Mouse (Mus musculus) liver, embryonic 14 days (tissue): ENCODE data around the gene Calr4. TPM values are rescaled to one million over a fixed set of nuclear protein-coding genes. Genes with fewer than 3 reads are reported as not detected.

ENCODE experiments used
- polyA plus RNA-seq: library from polyadenylated mRNA; depleted of rRNA; stranded (reverse); fragments of >200 nt; gene quantifications from 2 replicates; pipeline ENCODE4 v1.2.3, GENCODE M21; 2012; rRNA removed

Gene Calr4
- polyA plus RNA-seq, result 0.03 and 0.06 TPM in 2 replicates

GRCm38 (mm10) chr4:109234185-109234584 lies at the start of gene Calr4:
Calr4 (plus strand) TSS chr4:109234485.

GRCm38 (mm10) chr4:109201582-109202424 lies 32.5 kb upstream of the Calr4 start, which contains the start of gene Osbpl9:
Osbpl9 (minus strand) TSS chr4:109202272.

GRCm38 (mm10) chr4:109279689-109280458 lies 45.6 kb downstream of the Calr4 start, which contains the start of gene Eps15:
Eps15 (plus strand) TSS chr4:109280268.

Other genes starting within 250 kb of the Calr4 start
- gene Nrd1, start 233.8 kb upstream of the Calr4 start, polyA plus RNA-seq, result 36.4 and 42.9 TPM in 2 replicates
- 20.6 and 20.8 TPM in 2 replicates for gene Osbpl9, start 32.2 kb upstream of the Calr4 start, polyA plus RNA-seq
- 19.1 and 25.5 TPM in 2 replicates for gene Eps15, start 45.8 kb downstream of the Calr4 start, polyA plus RNA-seq
- 8.9 and 12.7 TPM in 2 replicates for gene Ttc39a, start 172.1 kb downstream of the Calr4 start, polyA plus RNA-seq